Mouse (Mus musculus): ENCODE results near the gene Snx27. TPM values are rescaled to one million over a fixed set of nuclear protein-coding genes. Genes with fewer than 3 reads are reported as not detected.
A peak's percentile ranks its signal among the peaks of the same experiment; 100 is the strongest.

The Snx27 gene
- polyA plus RNA-seq, 1 experiment from 2014 or later, result 41.6 TPM

DNA sequence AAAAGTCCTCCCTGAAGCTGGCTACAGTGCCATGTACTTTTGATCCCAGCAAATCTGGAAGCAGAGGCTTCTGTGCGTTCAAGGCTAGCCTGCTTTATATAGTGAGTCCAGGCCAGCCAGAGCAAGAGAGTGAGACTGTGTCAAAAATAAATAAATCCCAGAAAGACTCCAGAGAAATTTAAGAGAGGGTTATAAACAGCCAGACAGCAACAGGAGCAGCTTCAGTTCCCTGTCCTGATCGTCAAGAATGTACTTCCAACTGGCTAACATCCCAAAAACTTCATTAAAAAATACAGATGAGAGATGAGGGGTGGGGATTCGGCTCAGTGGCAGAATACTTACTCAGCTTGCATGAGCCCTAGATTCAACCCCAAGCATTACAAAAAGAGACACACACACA lies 17.4 kb downstream of the Snx27 start:
- no peak overlapping the region for H3K27ac ChIP-seq (replicated peaks; ENCODE audit: low read depth, low read length)
- ATAC-seq (replicated peaks; ENCODE audit: insufficient number of reproducible peaks, low FRiP score, low TSS enrichment, low read depth) (no peak), DNase-seq (ENCODE audit: low spot score) (no peak)
- H3K4me1 ChIP-seq (ENCODE audit: control insufficient read depth, insufficient read depth, low read length), result no peaks in the 10 kb centered on the region
- H3K36me3 ChIP-seq (replicated peaks; ENCODE audit: control insufficient read depth, insufficient read depth, low read depth, low read length), result no peaks in the 10 kb centered on the region
- H3K9me3 ChIP-seq (replicated peaks; ENCODE audit: control insufficient read depth, low read length), result no peaks in the 10 kb centered on the region
- no peak overlapping the region for H3K4me3 ChIP-seq (ENCODE audit: low read depth, low read length)
- H3K4me2 ChIP-seq (ENCODE audit: low read depth, low read length), result no peak overlapping the region
- no peaks in the 10 kb centered on the region for H3K27me3 ChIP-seq (ENCODE audit: control insufficient read depth, insufficient read depth, low read length)
- H3K9ac ChIP-seq (replicated peaks; ENCODE audit: low read length), result no peak overlapping the region
- 39% methylated on average over 3 of the region's 3 CpGs for WGBS

DNA sequence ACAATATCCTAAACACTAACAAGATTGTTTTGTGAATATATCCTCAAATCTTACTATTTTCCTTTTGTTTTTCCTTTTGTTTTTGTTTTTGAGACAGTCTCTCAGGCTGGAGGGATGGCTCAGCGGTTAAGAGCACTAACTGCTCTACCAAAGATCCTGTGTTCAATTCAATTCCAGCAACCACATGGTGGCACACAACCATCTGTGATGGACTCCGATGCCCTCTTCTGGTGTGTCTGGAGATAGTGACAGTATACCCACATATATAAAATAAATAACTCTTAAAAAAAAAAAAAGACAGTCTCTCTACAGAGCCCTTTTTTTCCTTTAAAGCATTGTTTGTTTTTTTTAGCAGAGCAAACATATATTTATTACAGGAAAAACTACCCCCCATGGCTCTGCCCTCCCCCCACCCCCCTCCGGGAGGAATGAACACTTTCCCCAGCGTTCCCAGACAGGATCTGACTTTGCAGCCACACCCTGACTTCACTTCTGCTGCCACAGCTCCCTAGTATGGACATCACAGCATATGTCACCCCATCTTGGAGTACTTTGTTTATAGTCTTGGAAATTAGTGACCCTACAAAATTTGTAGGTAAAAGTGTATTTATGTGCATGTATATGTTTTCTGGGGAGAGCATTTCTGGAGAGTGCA lies 18.0 kb downstream of the Snx27 start:
- Histone ChIP-seq H3K27ac (replicated peaks; ENCODE audit: low read depth, low read length) (no peak overlapping the region), H3K9me3 (replicated peaks; ENCODE audit: control insufficient read depth, low read length) (no peaks in the 10 kb centered on the region), H3K4me2 (ENCODE audit: low read depth, low read length) (no peak overlapping the region), H3K27me3 (ENCODE audit: control insufficient read depth, insufficient read depth, low read length) (no peaks in the 10 kb centered on the region), H3K4me1 (ENCODE audit: control insufficient read depth, insufficient read depth, low read length) (no peaks in the 10 kb centered on the region), H3K9ac (replicated peaks; ENCODE audit: low read length) (no peak overlapping the region), H3K4me3 (ENCODE audit: low read depth, low read length) (no peak overlapping the region), H3K36me3 (replicated peaks; ENCODE audit: control insufficient read depth, insufficient read depth, low read depth, low read length) (no peaks in the 10 kb centered on the region)
- DNase-seq (ENCODE audit: low spot score) (no peak), ATAC-seq (replicated peaks; ENCODE audit: insufficient number of reproducible peaks, low FRiP score, low TSS enrichment, low read depth) (no peak)
- 77% methylated on average over 4 of the region's 4 CpGs for WGBS

DNA sequence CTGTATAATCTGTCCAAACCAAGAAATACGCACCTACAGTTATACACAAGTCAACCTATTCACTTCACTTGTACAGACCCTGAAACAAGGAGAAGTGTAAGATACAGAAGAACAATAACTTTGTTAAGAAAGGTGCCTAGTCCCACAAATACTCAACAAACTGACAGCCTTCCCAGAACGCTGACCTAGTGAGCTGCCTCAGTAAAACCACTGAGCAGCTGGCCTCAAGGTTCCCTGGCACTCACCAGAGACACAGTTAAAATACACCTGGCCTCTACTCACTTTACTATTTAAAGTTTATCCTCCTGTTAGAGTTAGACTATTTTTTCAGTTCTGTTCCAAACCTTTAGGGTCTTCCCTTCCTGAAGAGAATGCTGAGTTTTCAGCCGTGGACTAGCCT lies 19.4 kb downstream of the Snx27 start:
- Histone ChIP-seq H3K4me1 (ENCODE audit: control insufficient read depth, insufficient read depth, low read length) (no peaks in the 10 kb centered on the region), H3K4me2 (ENCODE audit: low read depth, low read length) (no peak overlapping the region), H3K9me3 (replicated peaks; ENCODE audit: control insufficient read depth, low read length) (no peaks in the 10 kb centered on the region), H3K4me3 (ENCODE audit: low read depth, low read length) (no peak overlapping the region), H3K9ac (replicated peaks; ENCODE audit: low read length) (no peak overlapping the region), H3K36me3 (replicated peaks; ENCODE audit: control insufficient read depth, insufficient read depth, low read depth, low read length) (no peaks in the 10 kb centered on the region; the same call in 1 of the 2 replicates), H3K27ac (replicated peaks; ENCODE audit: low read depth, low read length) (no peak overlapping the region), H3K27me3 (ENCODE audit: control insufficient read depth, insufficient read depth, low read length) (no peaks in the 10 kb centered on the region)
- WGBS, result 75% methylated on average over 3 of the region's 3 CpGs
- DNase-seq (ENCODE audit: low spot score) (no peak), ATAC-seq (replicated peaks; ENCODE audit: insufficient number of reproducible peaks, low FRiP score, low TSS enrichment, low read depth) (no peak)

DNA sequence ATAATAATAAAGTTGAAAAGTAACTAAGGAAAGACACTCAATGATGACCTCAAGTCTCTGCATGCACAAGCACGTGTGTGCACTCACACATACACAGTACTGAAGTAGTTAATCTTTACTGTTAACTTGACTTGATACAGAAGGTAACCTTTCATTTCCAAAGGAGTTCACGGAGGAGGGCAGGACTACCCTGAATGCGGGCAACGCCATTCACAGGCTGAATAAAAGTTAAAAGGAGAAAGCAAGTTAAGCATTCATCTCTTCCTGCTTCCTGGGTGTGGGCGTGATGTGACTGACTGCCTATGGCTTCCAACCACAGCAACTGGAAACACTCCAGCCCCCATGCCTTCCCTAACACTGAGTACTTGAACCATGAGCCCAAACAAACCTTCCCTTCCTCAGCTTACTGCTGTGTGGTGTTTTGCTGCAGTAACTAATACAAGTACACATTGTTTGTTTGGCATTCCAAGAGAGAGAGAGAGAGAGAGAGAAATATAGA lies 22.5 kb downstream of the Snx27 start:
- no peak overlapping the region for H3K27ac ChIP-seq (replicated peaks; ENCODE audit: low read depth, low read length)
- no peak overlapping the region for H3K9ac ChIP-seq (replicated peaks; ENCODE audit: low read length)
- 89% methylated on average over 5 of the region's 5 CpGs for WGBS
- no peaks in the 10 kb centered on the region; the same call in 1 of the 2 replicates for H3K36me3 ChIP-seq (replicated peaks; ENCODE audit: control insufficient read depth, insufficient read depth, low read depth, low read length)
- H3K9me3 ChIP-seq (replicated peaks; ENCODE audit: control insufficient read depth, low read length), result no peaks in the 10 kb centered on the region
- H3K4me3 ChIP-seq (ENCODE audit: low read depth, low read length), result no peak overlapping the region
- no peak for DNase-seq (ENCODE audit: low spot score)
- H3K4me2 ChIP-seq (ENCODE audit: low read depth, low read length), result no peak overlapping the region
- H3K27me3 ChIP-seq (ENCODE audit: control insufficient read depth, insufficient read depth, low read length), result no peaks in the 10 kb centered on the region
- ATAC-seq (replicated peaks; ENCODE audit: insufficient number of reproducible peaks, low FRiP score, low TSS enrichment, low read depth), result no peak
- no peaks in the 10 kb centered on the region for H3K4me1 ChIP-seq (ENCODE audit: control insufficient read depth, insufficient read depth, low read length)

DNA sequence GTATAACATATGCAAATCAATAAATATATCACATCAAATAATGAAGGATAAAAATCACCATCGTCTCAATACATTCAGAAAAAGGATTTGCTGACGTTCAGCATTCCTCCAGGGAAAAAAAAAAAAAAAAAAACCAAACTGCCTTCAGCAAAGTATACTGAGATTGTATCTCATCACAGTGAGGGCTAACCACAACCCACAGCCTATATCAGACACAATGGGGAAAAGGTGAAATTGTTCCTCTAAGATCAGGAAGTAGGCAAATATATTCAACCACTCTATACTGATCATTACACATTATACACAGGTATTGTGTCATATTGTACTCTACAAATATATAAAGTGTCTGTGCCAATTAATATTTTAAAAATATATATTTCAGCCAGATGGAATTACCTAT lies 33.5 kb downstream of the Snx27 start:
- H3K27ac ChIP-seq (replicated peaks; ENCODE audit: low read depth, low read length), result no peak overlapping the region
- WGBS, result 89% methylated on average over 2 of the region's 2 CpGs
- H3K9me3 ChIP-seq (replicated peaks; ENCODE audit: control insufficient read depth, low read length), result no peaks in the 10 kb centered on the region
- H3K9ac ChIP-seq (replicated peaks; ENCODE audit: low read length), result no peak overlapping the region
- no peak for DNase-seq (ENCODE audit: low spot score)
- no peaks in the 10 kb centered on the region for H3K36me3 ChIP-seq (replicated peaks; ENCODE audit: control insufficient read depth, insufficient read depth, low read depth, low read length)
- H3K27me3 ChIP-seq (ENCODE audit: control insufficient read depth, insufficient read depth, low read length), result no peaks in the 10 kb centered on the region
- no peak for ATAC-seq (replicated peaks; ENCODE audit: insufficient number of reproducible peaks, low FRiP score, low TSS enrichment, low read depth)
- H3K4me1 ChIP-seq (ENCODE audit: control insufficient read depth, insufficient read depth, low read length), result no peaks in the 10 kb centered on the region
- no peak overlapping the region for H3K4me3 ChIP-seq (ENCODE audit: low read depth, low read length)
- H3K4me2 ChIP-seq (ENCODE audit: low read depth, low read length), result no peak overlapping the region

DNA sequence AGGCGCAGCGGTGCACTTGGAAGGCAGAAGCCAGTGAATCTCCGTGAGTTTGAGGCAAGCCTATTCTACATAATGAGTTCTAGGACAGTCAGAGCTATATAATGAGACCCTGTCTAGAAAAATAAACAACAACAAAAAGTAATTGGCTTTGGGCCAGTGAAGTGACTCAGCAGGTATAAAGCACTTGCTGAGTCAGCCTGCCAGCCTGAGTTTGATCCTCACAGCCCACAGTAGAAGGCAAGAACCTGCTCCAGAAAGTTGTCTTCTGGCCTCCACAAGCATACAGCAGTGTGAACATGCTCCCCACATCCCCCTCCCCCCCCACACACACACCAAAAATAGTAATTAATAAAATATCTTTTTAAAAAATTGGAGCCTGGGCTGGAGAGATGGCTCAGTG lies 45.3 kb downstream of the Snx27 start:
- Histone ChIP-seq H3K36me3 (replicated peaks; ENCODE audit: control insufficient read depth, insufficient read depth, low read depth, low read length) (no peaks in the 10 kb centered on the region), H3K27ac (replicated peaks; ENCODE audit: low read depth, low read length) (no peak overlapping the region), H3K9me3 (replicated peaks; ENCODE audit: control insufficient read depth, low read length) (no peaks in the 10 kb centered on the region), H3K4me1 (ENCODE audit: control insufficient read depth, insufficient read depth, low read length) (no peaks in the 10 kb centered on the region), H3K9ac (replicated peaks; ENCODE audit: low read length) (no peak overlapping the region), H3K4me2 (ENCODE audit: low read depth, low read length) (no peak overlapping the region), H3K27me3 (ENCODE audit: control insufficient read depth, insufficient read depth, low read length) (no peaks in the 10 kb centered on the region), H3K4me3 (ENCODE audit: low read depth, low read length) (no peak overlapping the region)
- ATAC-seq (replicated peaks; ENCODE audit: insufficient number of reproducible peaks, low FRiP score, low TSS enrichment, low read depth), result 0 out of 2 replicates have a peak, but pooled peaks have one; percentile 48
- 91% methylated on average over 3 of the region's 3 CpGs for WGBS
- DNase-seq (ENCODE audit: low spot score), result no peak

DNA sequence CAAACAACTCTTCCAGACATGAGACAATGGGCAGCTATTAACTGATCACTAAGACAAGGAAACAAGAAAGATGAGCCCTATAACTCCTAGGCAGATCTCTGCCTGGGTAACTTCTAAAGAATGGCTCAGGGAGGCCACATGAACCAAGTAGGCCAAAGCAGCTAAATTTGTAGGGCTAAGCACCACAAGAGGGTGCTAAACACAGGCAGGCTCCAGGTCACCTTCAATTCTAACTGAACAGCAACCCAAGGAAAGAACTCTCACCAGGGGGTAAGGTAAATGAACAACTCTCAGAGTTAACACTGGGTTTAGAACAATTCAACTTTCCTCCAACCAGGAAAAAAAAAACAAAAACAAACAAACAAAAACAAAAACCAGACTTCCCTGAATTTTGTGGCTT lies 48.5 kb downstream of the Snx27 start:
- ATAC-seq (replicated peaks; ENCODE audit: insufficient number of reproducible peaks, low FRiP score, low TSS enrichment, low read depth), result no peak
- no peaks in the 10 kb centered on the region for H3K36me3 ChIP-seq (replicated peaks; ENCODE audit: control insufficient read depth, insufficient read depth, low read depth, low read length)
- no peak overlapping the region for H3K4me3 ChIP-seq (ENCODE audit: low read depth, low read length)
- no peak overlapping the region for H3K4me2 ChIP-seq (ENCODE audit: low read depth, low read length)
- no peak overlapping the region for H3K27ac ChIP-seq (replicated peaks; ENCODE audit: low read depth, low read length)
- peak; percentile 12 for DNase-seq (ENCODE audit: low spot score)
- H3K27me3 ChIP-seq (ENCODE audit: control insufficient read depth, insufficient read depth, low read length), result no peaks in the 10 kb centered on the region
- H3K9ac ChIP-seq (replicated peaks; ENCODE audit: low read length), result no peak overlapping the region
- H3K4me1 ChIP-seq (ENCODE audit: control insufficient read depth, insufficient read depth, low read length), result no peaks in the 10 kb centered on the region
- no peaks in the 10 kb centered on the region for H3K9me3 ChIP-seq (replicated peaks; ENCODE audit: control insufficient read depth, low read length)

DNA sequence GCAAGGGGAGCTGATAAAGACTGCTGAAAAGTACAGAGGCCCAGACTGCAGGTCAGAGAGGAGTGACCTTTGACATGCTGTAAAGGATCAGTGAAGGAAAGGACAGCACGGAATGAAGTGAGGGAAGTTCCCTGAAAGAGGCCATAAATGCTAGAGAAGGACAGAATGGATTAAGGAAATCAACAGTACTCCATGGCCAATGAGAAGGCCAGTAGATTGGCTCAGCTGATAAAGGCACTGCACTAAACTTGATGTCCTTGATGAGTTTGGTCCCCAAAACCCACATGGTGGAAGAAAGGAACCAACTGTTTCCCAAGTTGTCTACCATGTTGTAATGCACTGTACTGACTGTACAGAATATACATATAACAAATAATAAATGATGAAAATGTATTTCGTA lies 55.8 kb downstream of the Snx27 start:
- H3K9ac ChIP-seq (replicated peaks; ENCODE audit: low read length), result no peak overlapping the region
- no peak for DNase-seq (ENCODE audit: low spot score)
- H3K9me3 ChIP-seq (replicated peaks; ENCODE audit: control insufficient read depth, low read length), result no peaks in the 10 kb centered on the region
- no peak overlapping the region for H3K4me2 ChIP-seq (ENCODE audit: low read depth, low read length)
- no peak overlapping the region for H3K27ac ChIP-seq (replicated peaks; ENCODE audit: low read depth, low read length)
- H3K36me3 ChIP-seq (replicated peaks; ENCODE audit: control insufficient read depth, insufficient read depth, low read depth, low read length), result no peaks in the 10 kb centered on the region
- H3K27me3 ChIP-seq (ENCODE audit: control insufficient read depth, insufficient read depth, low read length), result no peaks in the 10 kb centered on the region
- no peak for ATAC-seq (replicated peaks; ENCODE audit: insufficient number of reproducible peaks, low FRiP score, low TSS enrichment, low read depth)
- H3K4me1 ChIP-seq (ENCODE audit: control insufficient read depth, insufficient read depth, low read length), result no peaks in the 10 kb centered on the region
- H3K4me3 ChIP-seq (ENCODE audit: low read depth, low read length), result no peak overlapping the region
- WGBS, result 69% methylated on average over 2 of the region's 2 CpGs
